Mouse (Mus musculus) CH12.LX (cell line): ENCODE data around the gene Adat3. TPM values are rescaled to one million over a fixed set of nuclear protein-coding genes. Genes with fewer than 3 reads are reported as not detected.

Experiments used
- DNase-seq: peaks from one replicate; pipeline ENCODE4 v3.0.0-alpha.2; 2013; ENCODE audit errors: extremely low read depth
- H3K27ac ChIP-seq: 2 replicates; pipeline ENCODE4 v1.5.1; 2012; ENCODE audit warnings: low read depth, mild to moderate bottlenecking, control low read depth, moderate library complexity; ENCODE audit not compliant: insufficient read depth
- H3K27me3 ChIP-seq: replicated peaks from 2 replicates; pipeline ENCODE3; 2012; ENCODE audit warnings: inconsistent platforms
- H3K36me3 ChIP-seq, 2 experiments: replicated peaks in 1 of 2; 2 replicates each; pipeline versions ENCODE3 to v1.6.1; 2012; ENCODE audit warnings: inconsistent platforms in 1 of 2, low read length in 1 of 2, mild to moderate bottlenecking in 1 of 2, mixed read lengths in 1 of 2, moderate library complexity in 1 of 2; ENCODE audit not compliant: control insufficient read depth in 1 of 2, insufficient read depth in 1 of 2
- H3K4me1 ChIP-seq, 2 experiments: 2 replicates each; pipeline ENCODE4 v1.6.1; 2012; ENCODE audit warnings: inconsistent platforms in 1 of 2, moderate library complexity in 1 of 2; ENCODE audit not compliant: insufficient read depth in 2 of 2, control insufficient read depth in 1 of 2
- H3K4me2 ChIP-seq: 2 replicates; pipeline ENCODE4 v1.6.1; 2012; ENCODE audit warnings: low read depth, mild to moderate bottlenecking, control low read depth; ENCODE audit not compliant: poor library complexity, insufficient read depth, severe bottlenecking
- H3K4me3 ChIP-seq, 3 experiments: fragments of 150-350 bp in 1 of 3; sonication (generic) in 1 of 3; replicated peaks in 1 of 3; 2 replicates each; pipeline versions ENCODE3 to v1.5.1; 2011 to 2012; ENCODE audit warnings: low read depth in 2 of 3, low read length in 2 of 3, mild to moderate bottlenecking in 2 of 3, moderate library complexity in 2 of 3, control low read depth in 1 of 3, improper control_type of control experiment in 1 of 3, inconsistent platforms in 1 of 3, mixed read lengths in 1 of 3; ENCODE audit not compliant: poor library complexity in 1 of 3
- H3K79me2 ChIP-seq: replicated peaks from 2 replicates; pipeline ENCODE4 v1.6.1; 2012; ENCODE audit warnings: mild to moderate bottlenecking, moderate library complexity; ENCODE audit not compliant: control insufficient read depth, poor library complexity, insufficient read depth, severe bottlenecking; ENCODE audit errors: extremely low read depth
- H3K9ac ChIP-seq: 2 replicates; pipeline ENCODE4 v1.6.1; 2012; ENCODE audit warnings: low read depth, mild to moderate bottlenecking, control low read depth, moderate library complexity; ENCODE audit not compliant: insufficient read depth
- H3K9me3 ChIP-seq: replicated peaks from 2 replicates; pipeline ENCODE3; 2012; ENCODE audit warnings: low read length, inconsistent platforms, mixed read lengths
- BHLHE40 ChIP-seq: IDR thresholded peaks from 2 replicates; pipeline ENCODE4 v1.6.1; 2011; ENCODE audit warnings: mild to moderate bottlenecking, low read depth, low read length, improper control_type of control experiment
- CHD1 ChIP-seq: IDR thresholded peaks from 2 replicates; pipeline ENCODE4 v1.6.1; 2012; ENCODE audit warnings: low read depth, low read length, improper control_type of control experiment, inconsistent platforms
- CHD2 ChIP-seq: IDR thresholded peaks from 2 replicates; pipeline ENCODE4 v1.6.1; 2011; ENCODE audit warnings: low read length, improper control_type of control experiment
- ETS1 ChIP-seq: conservative IDR thresholded peaks from 2 replicates; pipeline ENCODE4 v1.6.1; 2012; ENCODE audit warnings: low read depth, mild to moderate bottlenecking, inconsistent platforms, low read length, improper control_type of control experiment, moderate library complexity
- GABPA ChIP-seq: IDR thresholded peaks from 2 replicates; pipeline ENCODE4 v1.6.1; 2012; ENCODE audit warnings: low read depth, low read length, improper control_type of control experiment, inconsistent platforms; ENCODE audit not compliant: insufficient replicate concordance
- KAT2A ChIP-seq: IDR thresholded peaks from 2 replicates; pipeline ENCODE4 v1.6.1; 2012; ENCODE audit warnings: low read length, improper control_type of control experiment, inconsistent platforms; ENCODE audit not compliant: insufficient replicate concordance
- MAZ ChIP-seq: IDR thresholded peaks from 2 replicates; pipeline ENCODE4 v1.6.1; 2012; ENCODE audit warnings: low read depth, mild to moderate bottlenecking, inconsistent platforms, low read length, improper control_type of control experiment, moderate library complexity
- MEF2A ChIP-seq: IDR thresholded peaks from 2 replicates; pipeline ENCODE4 v1.6.1; 2014; ENCODE audit warnings: low read depth, mild to moderate bottlenecking, inconsistent platforms, low read length, improper control_type of control experiment, borderline replicate concordance
- MXI1 ChIP-seq: IDR thresholded peaks from 2 replicates; pipeline ENCODE4 v1.6.1; 2011; ENCODE audit warnings: mild to moderate bottlenecking, low read depth, low read length, improper control_type of control experiment
- MYC ChIP-seq: IDR thresholded peaks from 2 replicates; pipeline ENCODE4 v1.6.1; 2011; ENCODE audit warnings: low read depth, mild to moderate bottlenecking, improper control_type of control experiment, low read length
- NRF1 ChIP-seq: IDR thresholded peaks from 2 replicates; pipeline ENCODE4 v1.6.1; 2014; ENCODE audit warnings: low read depth, mild to moderate bottlenecking, inconsistent platforms, low read length, improper control_type of control experiment, moderate library complexity
- POLR2A ChIP-seq: IDR thresholded peaks from 2 replicates; pipeline ENCODE4 v1.6.1; 2011; ENCODE audit warnings: low read depth, mild to moderate bottlenecking, improper control_type of control experiment, low read length
- POLR2AphosphoS2 ChIP-seq: IDR thresholded peaks from 2 replicates; pipeline ENCODE4 v1.6.1; 2011; ENCODE audit warnings: low read depth, low read length, improper control_type of control experiment
- RAD21 ChIP-seq: IDR thresholded peaks from 2 replicates; pipeline ENCODE4 v1.6.1; 2011; ENCODE audit warnings: low read depth, mild to moderate bottlenecking, low read length, improper control_type of control experiment, moderate library complexity
- RCOR1 ChIP-seq: conservative IDR thresholded peaks from 2 replicates; pipeline ENCODE4 v1.6.1; 2012; ENCODE audit warnings: low read depth, mild to moderate bottlenecking, inconsistent platforms, low read length, improper control_type of control experiment
- SMC3 ChIP-seq: IDR thresholded peaks from 2 replicates; pipeline ENCODE4 v1.6.1; 2011; ENCODE audit warnings: low read depth, low read length, improper control_type of control experiment
- TBP ChIP-seq: conservative IDR thresholded peaks from 2 replicates; pipeline ENCODE4 v1.6.1; 2011; ENCODE audit warnings: low read depth, low read length, improper control_type of control experiment
- TCF12 ChIP-seq: IDR thresholded peaks from 2 replicates; pipeline ENCODE4 v1.6.1; 2014; ENCODE audit warnings: low read depth, mild to moderate bottlenecking, inconsistent platforms, low read length, improper control_type of control experiment
- USF2 ChIP-seq: conservative IDR thresholded peaks from 2 replicates; pipeline ENCODE4 v1.6.1; 2011; ENCODE audit warnings: low read depth, low read length, improper control_type of control experiment
- ZC3H11A ChIP-seq: IDR thresholded peaks from 2 replicates; pipeline ENCODE4 v1.6.1; 2012; ENCODE audit warnings: low read depth, mild to moderate bottlenecking, inconsistent platforms, low read length, improper control_type of control experiment
- ZMIZ1 ChIP-seq: IDR thresholded peaks from 2 replicates; pipeline ENCODE4 v1.6.1; 2012; ENCODE audit warnings: low read depth, mild to moderate bottlenecking, inconsistent platforms, low read length, improper control_type of control experiment
- ZNF384 ChIP-seq: IDR thresholded peaks from 2 replicates; pipeline ENCODE4 v1.6.1; 2012; ENCODE audit warnings: low read depth, low read length, improper control_type of control experiment, inconsistent platforms
- dilution Hi-C: fragments of 300-500 bp; cut with MboI; formaldehyde crosslinking; loops from 2 replicates; pipeline ENCODE4 v1.14.3; 2020; ENCODE audit warnings: low sequenced_read_pairs; ENCODE audit not compliant: extremely low pct_unique_long_range_greater_than_20kb, extremely low pct_ligation_motif_present
- in situ Hi-C: fragments of 300-500 bp; cut with MboI; formaldehyde crosslinking; loops from 3 replicates; pipeline ENCODE4 v1.14.3; 2019; ENCODE audit warnings: low sequenced_read_pairs, low pct_ligation_motif_present, low pct_unique_long_range_greater_than_20kb, mixed read lengths
- polyA plus RNA-seq: library from polyadenylated mRNA; unstranded; fragments of >175 nt; gene quantifications from 2 replicates; pipeline ENCODE4 v1.2.1, GENCODE M21; 2012; ENCODE audit warnings: low read depth; ENCODE audit not compliant: insufficient read length
- total RNA-seq, 2 experiments: library from RNA; depleted of rRNA; stranded (reverse); fragments of 300-350 nt in 1 of 2; fragments of >200 nt in 1 of 2; gene quantifications; 2 replicates each; pipeline ENCODE4 v1.2.3; 2012 to 2014

The Adat3 gene
- total and polyA plus RNA-seq, 3 experiments: 5.0 to 6.7 (median 6.6) TPM

- TF ChIP-seq MAZ (peak; percentile 64; the same call in 1 of the 2 replicates), TBP (no peak), CHD2 (no peak)
Measured at GRCm38 (mm10) chr10:80578911-80579310, 23.8 kb upstream of the Adat3 start (continued).

GRCm38 (mm10) chr10:80583047-80583446 lies 19.6 kb upstream of the Adat3 start:
- in situ Hi-C loops (no loop called here), dilution Hi-C loops (no loop called here)
- no peak for TF ChIP-seq MYC
- no peak; the same call in 1 of the 2 replicates for TF ChIP-seq POLR2A
- no peak for TF ChIP-seq POLR2AphosphoS2
- TF ChIP-seq TCF12: no peak
- TF ChIP-seq SMC3: no peak
- peak; percentile 50 for TF ChIP-seq ZNF384
- TF ChIP-seq USF2: no peak
- no peak for TF ChIP-seq NRF1
- Histone ChIP-seq H3K9me3 (no peaks in the 10 kb centered on the region), H3K27ac (no peak overlapping the region), H3K4me1 (peaks cover 21 to 73% of the 10 kb centered on the region in 2 experiments), H3K27me3 (no peaks in the 10 kb centered on the region), H3K79me2 (peaks cover 7% of the 10 kb centered on the region), H3K36me3 (peaks cover 31 to 61% of the 10 kb centered on the region in 2 experiments), H3K4me3 (no peak overlapping the region), H3K9ac (no peak overlapping the region), H3K4me2 (no peak overlapping the region)
- no peak for DNase-seq

GRCm38 (mm10) chr10:80584045-80584488 lies 18.6 kb upstream of the Adat3 start:
- Histone ChIP-seq H3K4me3 (no peak overlapping the region), H3K27ac (no peak overlapping the region)

More at GRCm38 (mm10) chr10:80584045-80584488, 18.6 kb upstream of the Adat3 start:
- TF ChIP-seq MXI1 (no peak), ZC3H11A (no peak), MYC (no peak), GABPA (no peak), ZNF384 (no peak), BHLHE40 (no peak), TCF12 (no peak), CHD1 (no peak), ETS1 (no peak), KAT2A (no peak), MAZ (no peak), POLR2A (no peak; the same call in 1 of the 2 replicates), RAD21 (no peak), RCOR1 (no peak), NRF1 (no peak), CHD2 (no peak), TBP (no peak), MEF2A (no peak), ZMIZ1 (no peak)
- Histone ChIP-seq H3K36me3 (peaks cover 31 to 63% of the 10 kb centered on the region in 2 experiments), H3K79me2 (peaks cover 16% of the 10 kb centered on the region), H3K4me1 (peaks cover 31 to 80% of the 10 kb centered on the region in 2 experiments), H3K9ac (no peak overlapping the region), H3K27me3 (no peaks in the 10 kb centered on the region), H3K9me3 (no peaks in the 10 kb centered on the region), H3K4me2 (no peak overlapping the region)
- DNase-seq: no peak
- dilution Hi-C loops: no loop called here
- in situ Hi-C loops: no loop called here
